Mouse (Mus musculus) thymus, adult 2 months (tissue): Measurements from ENCODE around the gene Col4a2.

Source experiments
- CTCF ChIP-seq: fragments of 200-500 bp; IDR thresholded peaks from 2 replicates; pipeline ENCODE4 v1.5.1; 2012; ENCODE audit warnings: mild to moderate bottlenecking, control low read depth, low read length, moderate library complexity, borderline replicate concordance; ENCODE audit not compliant: control insufficient read depth, poor library complexity, insufficient read depth; ENCODE audit errors: extremely low read depth
- POLR2A ChIP-seq: fragments of 200-500 bp; IDR thresholded peaks from 2 replicates; pipeline ENCODE4 v1.6.1; 2012; ENCODE audit warnings: mild to moderate bottlenecking, low read length, control low read depth, moderate library complexity; ENCODE audit not compliant: control insufficient read depth, poor library complexity, insufficient read depth; ENCODE audit errors: extremely low read depth

GRCm38 (mm10) chr8:11361546-11362277 lies 49.1 kb downstream of the Col4a2 start:
- TF ChIP-seq POLR2A = no peak
- no peak for TF ChIP-seq CTCF
